Mouse (Mus musculus) MEL (cell line): Measurements from ENCODE around the gene Zdhhc6.

Source experiments
- CTCF ChIP-seq, 3 experiments: IDR thresholded peaks in 2 of 3; conservative IDR thresholded peaks in 1 of 3; 2 replicates each; pipeline ENCODE4 v1.5.1; 2011 to 2012; ENCODE audit warnings: low read length in 3 of 3, low read depth in 2 of 3, mild to moderate bottlenecking in 2 of 3, improper control_type of control experiment in 1 of 3, inconsistent platforms in 1 of 3, mixed read lengths in 1 of 3, moderate library complexity in 1 of 3; ENCODE audit not compliant: control insufficient read depth in 1 of 3, insufficient read depth in 1 of 3, poor library complexity in 1 of 3, severe bottlenecking in 1 of 3
- EP300 ChIP-seq, 2 experiments: IDR thresholded peaks; 2 replicates each; pipeline ENCODE4 v1.6.1; 2011; ENCODE audit warnings: improper control_type of control experiment in 2 of 2, low read length in 2 of 2, low read depth in 1 of 2, mild to moderate bottlenecking in 1 of 2
- GATA1 ChIP-seq: IDR thresholded peaks from 2 replicates; pipeline ENCODE4 v1.6.1; 2011; ENCODE audit warnings: low read depth, low read length, improper control_type of control experiment
- JUND ChIP-seq: IDR thresholded peaks from 2 replicates; pipeline ENCODE4 v1.6.1; 2011; ENCODE audit warnings: low read depth, mild to moderate bottlenecking, improper control_type of control experiment, low read length
- KAT2A ChIP-seq: conservative IDR thresholded peaks from 2 replicates; pipeline ENCODE4 v1.6.1; 2012; ENCODE audit warnings: low read depth, low read length, improper control_type of control experiment, inconsistent platforms
- MAX ChIP-seq: IDR thresholded peaks from 2 replicates; pipeline ENCODE4 v1.6.1; 2011; ENCODE audit warnings: low read length, improper control_type of control experiment
- POLR2A ChIP-seq, 2 experiments: IDR thresholded peaks; 2 replicates each; pipeline ENCODE4 v1.6.1; 2011 to 2012; ENCODE audit warnings: low read length in 2 of 2, mild to moderate bottlenecking in 2 of 2, control low read depth in 1 of 2, improper control_type of control experiment in 1 of 2, low read depth in 1 of 2, moderate library complexity in 1 of 2; ENCODE audit not compliant: control insufficient read depth in 1 of 2, insufficient read depth in 1 of 2, poor library complexity in 1 of 2
- SIN3A ChIP-seq: IDR thresholded peaks from 2 replicates; pipeline ENCODE4 v1.6.1; 2012; ENCODE audit warnings: low read length, improper control_type of control experiment, inconsistent platforms
- ZKSCAN1 ChIP-seq: IDR thresholded peaks from 2 replicates; pipeline ENCODE4 v1.6.1; 2012; ENCODE audit warnings: low read depth, mild to moderate bottlenecking, inconsistent platforms, low read length, improper control_type of control experiment, moderate library complexity

- TF ChIP-seq EP300 (IDR thresholded peaks at IDR 0.05; ENCODE audit: low read depth in 1 of 2, low read length in 2 of 2), result no peak
- TF ChIP-seq JUND, result no peak
- no peak for TF ChIP-seq ZKSCAN1
- TF ChIP-seq CTCF (IDR thresholded peaks at IDR 0.05 in 2 of 3, conservative IDR thresholded peaks at IDR 0.05 in 1 of 3; ENCODE audit: control insufficient read depth in 1 of 3, insufficient read depth in 1 of 3, low read depth in 2 of 3, low read length in 3 of 3, poor library complexity in 1 of 3, severe bottlenecking in 1 of 3), result no peak
- no peak for TF ChIP-seq POLR2A (IDR thresholded peaks at IDR 0.05; ENCODE audit: control insufficient read depth in 1 of 2, insufficient read depth in 1 of 2, low read depth in 1 of 2, low read length in 2 of 2, poor library complexity in 1 of 2)
- TF ChIP-seq MAX, result no peak
- TF ChIP-seq GATA1, result no peak
- no peak for TF ChIP-seq KAT2A
- no peak for TF ChIP-seq SIN3A
These were observed 62.6 kb downstream of the Zdhhc6 start for GRCm38 (mm10) chr19:55253239-55253569.
